ENCODE assay signal across 8 mouse cellular contexts in the genomic region with DNA sequence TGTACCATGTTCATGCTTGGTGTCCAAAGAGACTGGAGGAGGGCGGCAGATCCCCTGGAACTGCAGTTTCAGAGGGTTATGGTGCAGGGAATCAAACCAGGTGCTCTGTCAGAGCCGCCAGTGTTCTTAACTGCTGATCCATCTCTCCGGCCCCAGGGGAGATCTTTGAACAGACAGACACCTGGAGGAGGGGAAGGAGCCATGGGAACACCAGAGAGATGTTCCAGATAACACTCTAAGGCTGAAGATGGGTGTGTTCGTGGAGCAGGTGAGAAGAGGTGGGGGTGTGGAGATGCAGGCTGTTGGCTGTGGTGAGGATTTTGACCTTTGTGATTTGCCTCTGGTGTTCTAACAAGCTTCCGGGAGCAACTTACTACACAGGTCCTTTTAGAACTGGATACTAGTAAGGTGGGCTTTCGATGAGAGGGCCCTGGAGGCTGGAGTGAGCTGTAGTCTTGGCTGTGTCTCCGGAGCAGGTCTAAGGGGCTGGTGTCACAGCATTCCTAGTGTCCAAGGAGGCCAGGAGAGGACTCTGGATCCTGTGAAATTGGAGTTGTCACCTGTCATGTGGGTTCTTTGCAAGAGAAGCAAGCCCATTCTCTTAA. TPM values are rescaled to one million over a fixed set of nuclear protein-coding genes. Genes with fewer than 3 reads are reported as not detected.
DNase-seq lines count a peak whose midpoint lies in the region; ATAC-seq and TF ChIP-seq lines count a peak whose summit lies in the region.

No protein-coding gene starts in this region.

- 0 out of 2 replicates have a peak overlapping the region, but pooled peaks have one; percentile 5 for H3K4me3 ChIP-seq in forebrain, embryonic 10.5 days
- no peak overlapping the region for H3K4me3 ChIP-seq in forebrain, embryonic 14.5 days (ENCODE audit: low read depth, low read length)
- H3K4me3 ChIP-seq in lung, embryonic 14.5 days (ENCODE audit: low read depth, low read length) = no peak overlapping the region
- H3K4me3 ChIP-seq in forebrain, postnatal 0 days (ENCODE audit: low read depth, low read length) = no peak overlapping the region

- H3K9ac ChIP-seq in forebrain, embryonic 14.5 days (ENCODE audit: low read length) = no peak overlapping the region
- H3K9ac ChIP-seq in lung, embryonic 14.5 days = no peak overlapping the region
- H3K9ac ChIP-seq in forebrain, postnatal 0 days = no peak overlapping the region

- TF ChIP-seq CTCF in lung, embryonic 14.5 days (IDR thresholded peaks at IDR 0.05; ENCODE audit: low read depth) = no peak
- no peak for TF ChIP-seq CTCF in forebrain, postnatal 0 days (IDR thresholded peaks at IDR 0.05; ENCODE audit: low read depth)

- no peak for ATAC-seq in forebrain, embryonic 14.5 days
- no peak for ATAC-seq in lung, embryonic 14.5 days (ENCODE audit: insufficient read depth)
- ATAC-seq in forebrain, postnatal 0 days = no peak

- peaks cover 74% of the 10 kb centered on the region for H3K4me1 ChIP-seq in forebrain, embryonic 10.5 days
- H3K4me1 ChIP-seq in forebrain, embryonic 14.5 days (ENCODE audit: control insufficient read depth, insufficient read depth, low read length) = peaks cover 26% of the 10 kb centered on the region
- peaks cover 25% of the 10 kb centered on the region for H3K4me1 ChIP-seq in lung, embryonic 14.5 days (ENCODE audit: insufficient read depth)
- H3K4me1 ChIP-seq in forebrain, postnatal 0 days (ENCODE audit: insufficient read depth) = peaks cover 26% of the 10 kb centered on the region

- no peak overlapping the region for H3K4me2 ChIP-seq in forebrain, embryonic 14.5 days (ENCODE audit: low read length)
- no peak overlapping the region for H3K4me2 ChIP-seq in lung, embryonic 14.5 days
- H3K4me2 ChIP-seq in forebrain, postnatal 0 days (ENCODE audit: low read depth) = no peak overlapping the region

- WGBS in forebrain, embryonic 10.5 days = 80% methylated on average over 7 of the region's 7 CpGs
- WGBS in forebrain, embryonic 14.5 days = 84% methylated on average over 7 of the region's 7 CpGs
- 79% methylated on average over 7 of the region's 7 CpGs for whole genome bisulfite sequencing in lung, embryonic 14.5 days
- WGBS in forebrain, postnatal 0 days = 88% methylated on average over 7 of the region's 7 CpGs

- H3K27me3 ChIP-seq in forebrain, embryonic 10.5 days (ENCODE audit: poor library complexity, severe bottlenecking) = peaks cover 14% of the 10 kb centered on the region
- H3K27me3 ChIP-seq in forebrain, embryonic 14.5 days (replicated peaks; ENCODE audit: control insufficient read depth, insufficient read depth, low read length) = no peaks in the 10 kb centered on the region
- H3K27me3 ChIP-seq in lung, embryonic 14.5 days (ENCODE audit: insufficient read depth, low read length) = no peaks in the 10 kb centered on the region
- H3K27me3 ChIP-seq in forebrain, postnatal 0 days (ENCODE audit: insufficient read depth, low read length) = no peaks in the 10 kb centered on the region

- no peaks in the 10 kb centered on the region for H3K9me3 ChIP-seq in forebrain, embryonic 10.5 days
- H3K9me3 ChIP-seq in forebrain, embryonic 14.5 days (replicated peaks; ENCODE audit: control insufficient read depth, low read length) = no peaks in the 10 kb centered on the region
- H3K9me3 ChIP-seq in lung, embryonic 14.5 days (ENCODE audit: low read depth, low read length) = no peaks in the 10 kb centered on the region
- no peaks in the 10 kb centered on the region for H3K9me3 ChIP-seq in forebrain, postnatal 0 days (ENCODE audit: low read length)

- peak overlapping the region; percentile 90; the same call in 1 of the 2 replicates for H3K27ac ChIP-seq in forebrain, embryonic 10.5 days
- no peak overlapping the region for H3K27ac ChIP-seq in forebrain, embryonic 14.5 days (ENCODE audit: low read depth, low read length)
- peak overlapping the region; percentile 55; the same call in 1 of the 2 replicates for H3K27ac ChIP-seq in lung, embryonic 14.5 days (ENCODE audit: low read depth)
- H3K27ac ChIP-seq in forebrain, postnatal 0 days (ENCODE audit: low read depth, low read length) = 0 out of 2 replicates have a peak overlapping the region, but pooled peaks have one; percentile 15

- H3K36me3 ChIP-seq in forebrain, embryonic 10.5 days (replicated peaks) = peaks cover 25% of the 10 kb centered on the region
- H3K36me3 ChIP-seq in forebrain, embryonic 14.5 days (ENCODE audit: control insufficient read depth, insufficient read depth, low read length) = peaks cover 10% of the 10 kb centered on the region; the same call in 1 of the 2 replicates
- peaks cover 26% of the 10 kb centered on the region for H3K36me3 ChIP-seq in lung, embryonic 14.5 days (ENCODE audit: insufficient read depth)
- no peaks in the 10 kb centered on the region; the same call in 1 of the 2 replicates for H3K36me3 ChIP-seq in forebrain, postnatal 0 days (ENCODE audit: insufficient read depth)

- DNase-seq in forebrain, embryonic 10.5 days (ENCODE audit: extremely low spot score, low spot score) = no peak
- no peak for DNase-seq in forebrain, embryonic 14.5 days (ENCODE audit: low spot score)
- DNase-seq in lung, embryonic 14.5 days = no peak
- no peak for DNase-seq in lung, postnatal 25 days (ENCODE audit: low spot score)
- no peak for DNase-seq in forebrain, postnatal 0 days
- DNase-seq in neural tube, embryonic 10.5 days (ENCODE audit: extremely low spot score, low spot score) = peak; percentile 16
- no peak for DNase-seq in gastrocnemius, adult 8-10 months (ENCODE audit: low spot score in 2 of 2)
- DNase-seq in urinary bladder, postnatal 10 days (ENCODE audit: low spot score) = no peak

RNA-seq across cellular contexts. Expression of a gene that starts 1.6 kb away (rescaled TPM):
- 75.5 and 84.4 TPM in 2 replicates for polyA plus RNA-seq in forebrain, embryonic 10.5 days (2016; fragmentation: Nextera tagmentation; extraction: Ambion mirVana)
- 17.7 and 27.5 TPM in 2 replicates for polyA plus RNA-seq in forebrain, embryonic 14.5 days (2014; fragmentation: Nextera tagmentation; extraction: Ambion mirVana)
- 74.1 and 75.1 TPM in 2 replicates for polyA plus RNA-seq in lung, embryonic 14.5 days (2014; fragmentation: Nextera tagmentation; extraction: Ambion mirVana)
- total RNA-seq in forebrain, postnatal 0 days (2014; rRNA removed) = 20.3 and 25.7 TPM in 2 replicates
- 9.0 and 11.4 TPM in 2 replicates for polyA plus RNA-seq in forebrain, postnatal 0 days (2015; fragmentation: Nextera tagmentation; extraction: Ambion mirVana)
- total RNA-seq in gastrocnemius, adult 8-10 months (2022) = 1 to 10 TPM; 2.0 to 3.3 (median 2.6) TPM

RNA-seq across cellular contexts. Expression of a gene that starts 6.1 kb away (rescaled TPM):
- 4.5 TPM in 2 replicates for polyA plus RNA-seq in forebrain, embryonic 10.5 days (2016; fragmentation: Nextera tagmentation; extraction: Ambion mirVana)
- 3.3 and 5.6 TPM in 2 replicates for polyA plus RNA-seq in forebrain, embryonic 14.5 days (2014; fragmentation: Nextera tagmentation; extraction: Ambion mirVana)
- polyA plus RNA-seq in lung, embryonic 14.5 days (2014; fragmentation: Nextera tagmentation; extraction: Ambion mirVana) = 12.9 and 13.2 TPM in 2 replicates
- 2.8 and 4.0 TPM in 2 replicates for total RNA-seq in forebrain, postnatal 0 days (2014; rRNA removed)
- 2.3 and 3.8 TPM in 2 replicates for polyA plus RNA-seq in forebrain, postnatal 0 days (2015; fragmentation: Nextera tagmentation; extraction: Ambion mirVana)
- total RNA-seq in gastrocnemius, adult 8-10 months (2022) = 10 to 100 TPM in 2 of 4 experiments, 1 to 10 TPM in 2; 6.5 to 25.6 (median 9.0) TPM

RNA-seq across cellular contexts. Expression of a gene that starts 18.5 kb away (rescaled TPM):
- 60.3 and 60.6 TPM in 2 replicates for polyA plus RNA-seq in forebrain, embryonic 10.5 days (2016; fragmentation: Nextera tagmentation; extraction: Ambion mirVana)
- 42.3 and 52.9 TPM in 2 replicates for polyA plus RNA-seq in forebrain, embryonic 14.5 days (2014; fragmentation: Nextera tagmentation; extraction: Ambion mirVana)
- polyA plus RNA-seq in lung, embryonic 14.5 days (2014; fragmentation: Nextera tagmentation; extraction: Ambion mirVana) = 45.9 and 49.1 TPM in 2 replicates
- total RNA-seq in forebrain, postnatal 0 days (2014; rRNA removed) = 32.5 and 35.1 TPM in 2 replicates
- polyA plus RNA-seq in forebrain, postnatal 0 days (2015; fragmentation: Nextera tagmentation; extraction: Ambion mirVana) = 39.2 and 47.6 TPM in 2 replicates
- 10 to 100 TPM; 19.3 to 24.6 (median 20.5) TPM for total RNA-seq in gastrocnemius, adult 8-10 months (2022)

RNA-seq across cellular contexts. Expression of a gene that starts 18.8 kb away (rescaled TPM):
- 82.3 and 95.9 TPM in 2 replicates for polyA plus RNA-seq in forebrain, embryonic 10.5 days (2016; fragmentation: Nextera tagmentation; extraction: Ambion mirVana)
- polyA plus RNA-seq in forebrain, embryonic 14.5 days (2014; fragmentation: Nextera tagmentation; extraction: Ambion mirVana) = 59.3 and 73.1 TPM in 2 replicates
- 73.1 and 75.4 TPM in 2 replicates for polyA plus RNA-seq in lung, embryonic 14.5 days (2014; fragmentation: Nextera tagmentation; extraction: Ambion mirVana)
- total RNA-seq in forebrain, postnatal 0 days (2014; rRNA removed) = 74.8 and 80.5 TPM in 2 replicates
- 69.4 and 92.7 TPM in 2 replicates for polyA plus RNA-seq in forebrain, postnatal 0 days (2015; fragmentation: Nextera tagmentation; extraction: Ambion mirVana)
- 10 to 100 TPM; 19.8 to 32.6 (median 24.8) TPM for total RNA-seq in gastrocnemius, adult 8-10 months (2022)

RNA-seq across cellular contexts. Expression of a gene that starts 23.5 kb away (rescaled TPM):
- polyA plus RNA-seq in forebrain, embryonic 10.5 days (2016; fragmentation: Nextera tagmentation; extraction: Ambion mirVana) = 939 and 976 TPM in 2 replicates
- polyA plus RNA-seq in forebrain, embryonic 14.5 days (2014; fragmentation: Nextera tagmentation; extraction: Ambion mirVana) = 539 and 750 TPM in 2 replicates
- polyA plus RNA-seq in lung, embryonic 14.5 days (2014; fragmentation: Nextera tagmentation; extraction: Ambion mirVana) = 1,310 and 1,324 TPM in 2 replicates
- total RNA-seq in forebrain, postnatal 0 days (2014; rRNA removed) = 205 and 300 TPM in 2 replicates
- polyA plus RNA-seq in forebrain, postnatal 0 days (2015; fragmentation: Nextera tagmentation; extraction: Ambion mirVana) = 595 and 769 TPM in 2 replicates
- 100 to 1,000 TPM; 442 to 558 (median 490) TPM for total RNA-seq in gastrocnemius, adult 8-10 months (2022)
